Mouse (Mus musculus): ENCODE results near the gene Cntln. TPM values are rescaled to one million over a fixed set of nuclear protein-coding genes. Genes with fewer than 3 reads are reported as not detected.
A peak's percentile ranks its signal among the peaks of the same experiment; 100 is the strongest.

The Cntln gene
- total RNA-seq, 2 experiments from 2014 or later: 8.6 to 9.8 TPM

- no peak for DNase-seq (ENCODE audit: extremely low spot score in 1 of 2, low spot score in 2 of 2)
- no peak for TF ChIP-seq CTCF (IDR thresholded peaks at IDR 0.05)
- Histone ChIP-seq H3K4me3 (no peak overlapping the region), H3K27ac (no peak overlapping the region)
- intact Hi-C loops (cut with DNase I): no loop called here
Observed at GRCm38 (mm10) chr4:85061676-85062075, 177.6 kb downstream of the Cntln start.

GRCm38 (mm10) chr4:85096033-85096432 lies 211.9 kb downstream of the Cntln start:
- Histone ChIP-seq H3K27ac (no peak overlapping the region), H3K4me3 (no peak overlapping the region)
- no peak for DNase-seq (ENCODE audit: extremely low spot score in 1 of 2, low spot score in 2 of 2)
- no peak for TF ChIP-seq CTCF (IDR thresholded peaks at IDR 0.05)
- intact Hi-C loops (cut with DNase I): loop anchor here (1.0 to 5.0 kb wide), 4 partner anchors 220 to 1304 kb away; no protein-coding TSS in a partner anchor

- no peak overlapping the region for H3K4me3 ChIP-seq
- no peak overlapping the region for H3K27ac ChIP-seq
- DNase-seq (ENCODE audit: extremely low spot score in 1 of 2, low spot score in 2 of 2): peak; percentile 31 to 42
- intact Hi-C loops (cut with DNase I): loop anchor here (1.0 to 5.0 kb wide), 4 partner anchors 220 to 1304 kb away; no protein-coding TSS in a partner anchor
- TF ChIP-seq CTCF (IDR thresholded peaks at IDR 0.05): peak; percentile 97
Observed at GRCm38 (mm10) chr4:85096682-85097081, 212.6 kb downstream of the Cntln start.

GRCm38 (mm10) chr4:85102168-85102567 lies 218.1 kb downstream of the Cntln start:
- no peak for DNase-seq (ENCODE audit: extremely low spot score in 1 of 2, low spot score in 2 of 2)
- Histone ChIP-seq H3K4me3 (no peak overlapping the region), H3K27ac (no peak overlapping the region)
- intact Hi-C loops (cut with DNase I): no loop called here
- no peak for TF ChIP-seq CTCF (IDR thresholded peaks at IDR 0.05)

- intact Hi-C loops (cut with DNase I): no loop called here
- DNase-seq (ENCODE audit: extremely low spot score in 1 of 2, low spot score in 2 of 2): no peak
- no peak overlapping the region for H3K4me3 ChIP-seq
- TF ChIP-seq CTCF (IDR thresholded peaks at IDR 0.05): no peak
- no peak overlapping the region for H3K27ac ChIP-seq
Observed at GRCm38 (mm10) chr4:85106416-85106815, 222.3 kb downstream of the Cntln start.

- intact Hi-C loops (cut with DNase I): no loop called here
- no peak overlapping the region for H3K4me3 ChIP-seq
- no peak overlapping the region for H3K27ac ChIP-seq
- no peak for TF ChIP-seq CTCF (IDR thresholded peaks at IDR 0.05)
- no peak for DNase-seq (ENCODE audit: extremely low spot score in 1 of 2, low spot score in 2 of 2)
Observed at GRCm38 (mm10) chr4:85106961-85107360, 222.9 kb downstream of the Cntln start.

- H3K4me3 ChIP-seq: no peak overlapping the region
- no peak for DNase-seq (ENCODE audit: extremely low spot score in 1 of 2, low spot score in 2 of 2)
- H3K27ac ChIP-seq: no peak overlapping the region
- TF ChIP-seq CTCF (IDR thresholded peaks at IDR 0.05): no peak
- intact Hi-C loops (cut with DNase I): no loop called here
Observed at GRCm38 (mm10) chr4:85120271-85120670, 236.2 kb downstream of the Cntln start.

- no peak for DNase-seq (ENCODE audit: extremely low spot score in 1 of 2, low spot score in 2 of 2)
- Histone ChIP-seq H3K4me3 (no peak overlapping the region), H3K27ac (no peak overlapping the region)
- no peak for TF ChIP-seq CTCF (IDR thresholded peaks at IDR 0.05)
- intact Hi-C loops (cut with DNase I): no loop called here
Observed at GRCm38 (mm10) chr4:85149726-85150125, 265.6 kb downstream of the Cntln start.

GRCm38 (mm10) chr4:85151881-85152280 lies 267.8 kb downstream of the Cntln start:
- no peak for TF ChIP-seq CTCF (IDR thresholded peaks at IDR 0.05)
- no peak for DNase-seq (ENCODE audit: extremely low spot score in 1 of 2, low spot score in 2 of 2)
- Histone ChIP-seq H3K4me3 (no peak overlapping the region), H3K27ac (no peak overlapping the region)
- intact Hi-C loops (cut with DNase I): no loop called here

GRCm38 (mm10) chr4:85154361-85154760 lies 270.3 kb downstream of the Cntln start:
- intact Hi-C loops (cut with DNase I): no loop called here
- DNase-seq (ENCODE audit: extremely low spot score in 1 of 2, low spot score in 2 of 2): no peak
- Histone ChIP-seq H3K4me3 (no peak overlapping the region), H3K27ac (no peak overlapping the region)
- TF ChIP-seq CTCF (IDR thresholded peaks at IDR 0.05): no peak

GRCm38 (mm10) chr4:85161156-85161555 lies 277.0 kb downstream of the Cntln start:
- intact Hi-C loops (cut with DNase I): loop anchor here (1.0 to 10.0 kb wide), 5 partner anchors 111 to 1396 kb away; partner anchors contain the start of gene Saxo1
- TF ChIP-seq CTCF (IDR thresholded peaks at IDR 0.05): peak; percentile 51
- Histone ChIP-seq H3K27ac (no peak overlapping the region), H3K4me3 (no peak overlapping the region)
- no peak for DNase-seq (ENCODE audit: extremely low spot score in 1 of 2, low spot score in 2 of 2)

- intact Hi-C loops (cut with DNase I): loop anchor here (1.0 to 10.0 kb wide), 5 partner anchors 110 to 1395 kb away; partner anchors contain the start of gene Saxo1
- Histone ChIP-seq H3K4me3 (no peak overlapping the region), H3K27ac (no peak overlapping the region)
- peak; percentile 57 to 60 for DNase-seq (ENCODE audit: extremely low spot score in 1 of 2, low spot score in 2 of 2)
- peak; percentile 72 for TF ChIP-seq CTCF (IDR thresholded peaks at IDR 0.05)
Observed at GRCm38 (mm10) chr4:85162468-85163312, 278.6 kb downstream of the Cntln start.

GRCm38 (mm10) chr4:85163313-85163615 lies 279.2 kb downstream of the Cntln start:
- H3K27ac ChIP-seq: no peak overlapping the region
- intact Hi-C loops (cut with DNase I): loop anchor here (5.0 to 10.0 kb wide), 4 partner anchors 109 to 1394 kb away; partner anchors contain the start of gene Saxo1

More at GRCm38 (mm10) chr4:85163313-85163615, 279.2 kb downstream of the Cntln start:
- no peak for TF ChIP-seq CTCF (IDR thresholded peaks at IDR 0.05)
- no peak for DNase-seq (ENCODE audit: extremely low spot score in 1 of 2, low spot score in 2 of 2)
- H3K4me3 ChIP-seq: no peak overlapping the region
